Mouse (Mus musculus) MEL (cell line): ENCODE data around the gene Itprid1.

Source experiments
- CTCF ChIP-seq, 3 experiments: IDR thresholded peaks in 2 of 3; conservative IDR thresholded peaks in 1 of 3; 2 replicates each; pipeline ENCODE4 v1.5.1; 2011 to 2012; ENCODE audit warnings: low read length in 3 of 3, low read depth in 2 of 3, mild to moderate bottlenecking in 2 of 3, improper control_type of control experiment in 1 of 3, inconsistent platforms in 1 of 3, mixed read lengths in 1 of 3, moderate library complexity in 1 of 3; ENCODE audit not compliant: control insufficient read depth in 1 of 3, insufficient read depth in 1 of 3, poor library complexity in 1 of 3, severe bottlenecking in 1 of 3
- EP300 ChIP-seq, 2 experiments: IDR thresholded peaks; 2 replicates each; pipeline ENCODE4 v1.6.1; 2011; ENCODE audit warnings: improper control_type of control experiment in 2 of 2, low read length in 2 of 2, low read depth in 1 of 2, mild to moderate bottlenecking in 1 of 2
- GABPA ChIP-seq: IDR thresholded peaks from 2 replicates; pipeline ENCODE4 v1.6.1; 2012; ENCODE audit warnings: low read depth, mild to moderate bottlenecking, inconsistent platforms, low read length, improper control_type of control experiment, moderate library complexity
- GATA1 ChIP-seq: IDR thresholded peaks from 2 replicates; pipeline ENCODE4 v1.6.1; 2011; ENCODE audit warnings: low read depth, low read length, improper control_type of control experiment
- MEF2A ChIP-seq: IDR thresholded peaks from 2 replicates; pipeline ENCODE4 v1.6.1; 2014; ENCODE audit warnings: low read depth, mild to moderate bottlenecking, inconsistent platforms, low read length, improper control_type of control experiment; ENCODE audit not compliant: poor library complexity, insufficient replicate concordance, severe bottlenecking; ENCODE audit errors: extremely low read depth
- POLR2A ChIP-seq, 2 experiments: IDR thresholded peaks; 2 replicates each; pipeline ENCODE4 v1.6.1; 2011 to 2012; ENCODE audit warnings: low read length in 2 of 2, mild to moderate bottlenecking in 2 of 2, control low read depth in 1 of 2, improper control_type of control experiment in 1 of 2, low read depth in 1 of 2, moderate library complexity in 1 of 2; ENCODE audit not compliant: control insufficient read depth in 1 of 2, insufficient read depth in 1 of 2, poor library complexity in 1 of 2
- RCOR1 ChIP-seq: IDR thresholded peaks from 2 replicates; pipeline ENCODE4 v1.6.1; 2012; ENCODE audit warnings: low read depth, mild to moderate bottlenecking, inconsistent platforms, low read length, improper control_type of control experiment
- TCF12 ChIP-seq: IDR thresholded peaks from 2 replicates; pipeline ENCODE4 v1.6.1; 2014; ENCODE audit warnings: low read depth, mild to moderate bottlenecking, inconsistent platforms, low read length, improper control_type of control experiment, moderate library complexity
- ZMIZ1 ChIP-seq: IDR thresholded peaks from 2 replicates; pipeline ENCODE4 v1.6.1; 2012; ENCODE audit warnings: low read depth, mild to moderate bottlenecking, inconsistent platforms, low read length, improper control_type of control experiment, moderate library complexity

DNA sequence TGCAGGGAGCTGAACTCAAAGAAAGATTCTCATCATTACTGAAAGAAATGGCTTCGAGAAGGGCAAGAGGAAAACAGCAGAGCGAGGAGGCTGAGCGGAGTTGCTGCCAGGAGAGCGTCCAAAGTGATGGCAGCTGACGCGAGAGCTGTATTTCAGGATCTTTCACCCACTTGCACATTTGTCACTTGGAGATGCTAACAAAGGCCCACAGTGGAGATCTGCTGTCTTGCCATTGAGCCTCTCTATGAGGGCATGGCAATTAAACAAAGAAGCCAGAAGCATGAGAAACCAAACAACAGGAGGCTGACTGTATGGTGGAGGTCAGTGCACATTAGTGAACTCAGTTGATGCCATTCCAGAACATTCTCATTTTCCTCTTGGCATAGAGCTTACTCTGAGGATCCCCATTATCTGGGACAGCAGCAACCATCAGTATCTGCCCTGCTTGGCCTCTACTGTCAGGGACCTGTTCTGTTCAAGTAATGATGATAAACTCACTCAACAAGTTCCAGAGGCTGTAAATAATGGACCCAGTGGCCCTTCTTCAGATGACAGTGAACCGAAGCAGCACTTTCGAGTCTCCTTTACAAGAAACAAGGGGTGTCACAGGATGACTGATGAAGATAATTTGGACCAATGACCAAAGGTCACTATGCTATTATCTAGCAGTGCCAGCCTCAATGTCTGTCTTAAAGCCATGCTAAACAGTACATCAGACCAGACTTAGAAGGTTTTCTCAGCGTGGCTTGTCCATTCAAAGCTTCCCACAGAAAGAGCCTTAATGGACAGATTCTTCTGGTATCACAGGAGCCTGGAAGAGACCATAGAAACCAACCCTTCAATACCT lies 31.2 kb upstream of the Itprid1 start:
- TF ChIP-seq GATA1: no peak
- no peak for TF ChIP-seq GABPA
- no peak for TF ChIP-seq CTCF (IDR thresholded peaks at IDR 0.05 in 2 of 3, conservative IDR thresholded peaks at IDR 0.05 in 1 of 3; ENCODE audit: control insufficient read depth in 1 of 3, insufficient read depth in 1 of 3, low read depth in 2 of 3, low read length in 3 of 3, poor library complexity in 1 of 3, severe bottlenecking in 1 of 3)
- TF ChIP-seq RCOR1: no peak
- no peak for TF ChIP-seq TCF12
- TF ChIP-seq MEF2A: no peak
- TF ChIP-seq POLR2A (IDR thresholded peaks at IDR 0.05; ENCODE audit: control insufficient read depth in 1 of 2, insufficient read depth in 1 of 2, low read depth in 1 of 2, low read length in 2 of 2, poor library complexity in 1 of 2): no peak
- no peak for TF ChIP-seq ZMIZ1
- no peak for TF ChIP-seq EP300 (IDR thresholded peaks at IDR 0.05; ENCODE audit: low read depth in 1 of 2, low read length in 2 of 2)
